Mouse (Mus musculus) adrenal gland, adult (tissue): ENCODE data around the gene Cnp.

Experiments used
- DNase-seq, 2 experiments: peaks; one replicate each; pipeline ENCODE4 v3.0.0; 2022 to 2023; ENCODE audit warnings: low spot score in 1 of 2; ENCODE audit not compliant: inconsistent age in 2 of 2

Cnp gene

GRCm38 (mm10) chr11:100617480-100617879 is 42.8 kb downstream of the Cnp start:
- DNase-seq, result peak; percentile 48 to 73

GRCm38 (mm10) chr11:100618761-100619484 is 44.2 kb downstream of the Cnp start, which contains the start of gene Nkiras2:
Gene Nkiras2 (plus strand): TSS chr11:100619244.
- DNase-seq, result peak; percentile 72 to 84

GRCm38 (mm10) chr11:100619485-100619975 is 44.8 kb downstream of the Cnp start:
- peak; percentile 95 to 99 for DNase-seq

GRCm38 (mm10) chr11:100619982-100620381 is 45.3 kb downstream of the Cnp start, which contains the start of gene Dnajc7:
Gene Dnajc7 (minus strand): TSS chr11:100620168.
- DNase-seq, result no peak

GRCm38 (mm10) chr11:100622714-100623113 is 48.0 kb downstream of the Cnp start:
- DNase-seq, result peak; percentile 97 to 99

GRCm38 (mm10) chr11:100623867-100624266 is 49.2 kb downstream of the Cnp start:
- DNase-seq, result peak in 1 of 2 experiments; percentile 64

- DNase-seq, result no peak
These were observed 51.3 kb downstream of the Cnp start for GRCm38 (mm10) chr11:100625754-100626700.

- DNase-seq, result peak; percentile 79 to 93
These were observed 52.0 kb downstream of the Cnp start for GRCm38 (mm10) chr11:100626701-100627195.

DNA sequence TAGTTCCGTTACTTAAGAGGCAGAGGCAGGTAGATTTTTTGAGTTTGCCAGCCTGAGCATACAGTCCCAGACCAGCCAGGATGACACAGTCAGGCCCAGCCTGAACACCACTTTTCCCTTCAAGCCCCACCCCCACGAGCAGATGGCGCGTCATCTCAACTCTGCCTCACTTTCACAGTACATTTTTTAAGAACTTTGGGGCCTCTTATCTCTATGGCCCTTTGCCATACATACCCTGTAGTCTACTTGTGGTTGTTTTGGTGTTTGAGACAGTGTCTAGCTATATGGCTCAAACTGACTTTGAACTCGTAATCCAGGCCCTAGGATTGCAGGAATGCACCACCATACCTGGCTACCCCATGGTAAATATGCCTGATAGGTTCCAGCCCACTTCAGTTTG is 53.4 kb downstream of the Cnp start:
- no peak for DNase-seq

DNA sequence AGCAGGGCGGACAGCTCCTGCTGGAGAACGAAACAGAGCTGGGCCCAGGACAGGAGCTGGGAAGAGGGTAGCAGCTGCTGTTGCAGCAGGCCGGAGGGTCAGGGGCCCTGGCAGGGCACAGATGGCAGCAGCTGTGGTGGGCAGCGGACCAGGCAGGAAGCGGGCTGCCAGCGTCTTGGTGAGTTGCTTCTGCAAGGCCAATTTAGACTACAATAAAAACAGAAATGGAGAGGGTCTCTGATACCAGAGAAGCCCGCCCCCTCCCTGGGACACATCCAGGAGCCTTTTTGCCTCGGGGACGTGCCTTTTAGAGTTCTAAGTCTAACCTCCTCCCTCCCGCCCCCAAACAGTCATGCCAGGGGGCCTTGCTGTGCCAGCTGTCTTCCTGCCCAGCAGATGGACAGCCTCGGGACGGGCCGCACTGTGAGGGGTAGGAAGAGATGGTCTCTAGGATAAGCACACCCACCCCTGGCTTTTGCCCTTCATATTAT is 54.2 kb downstream of the Cnp start:
- no peak for DNase-seq

DNA sequence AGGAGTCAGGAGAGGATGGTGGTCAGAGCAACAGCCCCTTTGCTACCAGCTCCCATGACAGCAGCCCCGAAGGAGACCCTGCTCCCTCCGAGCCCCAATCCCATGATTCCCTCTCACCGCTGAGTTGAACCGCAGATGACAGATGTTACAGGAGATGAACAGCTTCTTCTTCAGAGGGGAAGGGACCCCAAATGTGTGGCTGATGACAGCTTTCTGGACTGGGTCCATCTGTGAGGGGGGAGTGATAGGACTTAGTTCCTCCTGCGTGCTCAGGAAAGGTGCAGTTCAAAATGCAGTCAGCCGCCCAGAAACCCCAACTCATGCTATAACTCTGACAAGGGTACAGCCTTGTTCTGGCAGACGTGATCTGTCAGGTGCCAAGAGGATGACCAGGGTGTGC is 59.8 kb downstream of the Cnp start:
- no peak for DNase-seq

GRCm38 (mm10) chr11:100640159-100640906 is 65.6 kb downstream of the Cnp start:
- DNase-seq, result peak in 1 of 2 experiments; percentile 80
